Mouse (Mus musculus) natural killer cell, adult 2 months (primary cell): Measurements from ENCODE around the gene Pde4d.

Experiments
- DNase-seq, 2 experiments: peaks; one replicate each; pipeline ENCODE4 v3.0.0; 2022; ENCODE audit warnings: low spot score in 2 of 2

Gene Pde4d

DNA sequence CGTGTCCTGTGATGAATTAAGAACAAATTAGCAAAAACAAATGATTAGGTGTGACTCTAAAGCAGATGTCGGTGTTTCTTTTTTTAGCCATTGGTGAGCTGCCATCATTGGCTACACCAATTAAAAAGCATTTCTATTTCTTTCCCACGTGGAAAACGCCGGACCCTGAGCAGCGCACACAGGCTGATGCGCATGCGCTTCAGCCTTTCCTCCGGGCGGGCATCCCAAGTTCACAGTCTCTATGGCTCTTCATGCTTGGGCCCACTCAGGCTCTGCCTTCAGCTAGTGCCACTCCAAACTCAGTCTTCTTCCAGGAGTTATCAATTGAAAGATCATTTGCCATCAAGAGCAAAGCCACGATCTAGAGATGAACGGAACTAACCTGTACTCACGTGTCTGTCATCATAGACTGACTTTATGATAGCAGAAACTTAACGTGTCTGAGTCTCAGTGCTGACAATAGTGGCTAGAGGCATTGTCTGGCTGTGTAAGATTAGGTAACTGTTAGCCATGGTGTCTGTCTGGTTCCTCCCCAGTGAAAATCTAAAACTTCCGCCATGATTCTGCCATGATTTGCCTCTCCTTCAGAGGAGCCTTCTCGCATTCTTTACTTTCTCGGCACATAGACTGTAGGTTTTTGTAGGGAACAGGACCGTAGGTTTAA is 1175.8 kb downstream of the Pde4d start:
- no peak for DNase-seq

DNA sequence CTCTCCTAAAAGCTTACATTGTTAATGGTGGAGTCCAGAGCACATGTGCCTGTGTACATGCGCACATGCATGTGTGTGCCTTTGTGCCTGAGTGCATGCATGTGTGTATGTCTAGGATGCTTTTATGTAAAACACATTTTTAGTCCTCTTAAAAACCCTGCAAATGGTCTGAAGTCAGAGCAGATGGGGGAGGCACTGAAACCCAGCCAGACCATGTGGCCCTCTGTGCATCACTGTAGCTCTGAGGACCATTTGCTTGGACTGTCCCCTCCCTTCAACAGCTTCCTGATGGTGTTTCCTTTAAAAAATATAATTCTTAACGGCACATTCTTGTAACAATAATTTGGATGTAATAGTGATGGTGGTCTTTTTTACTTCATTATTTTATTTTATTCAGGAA is 1177.5 kb downstream of the Pde4d start:
- no peak for DNase-seq

DNA sequence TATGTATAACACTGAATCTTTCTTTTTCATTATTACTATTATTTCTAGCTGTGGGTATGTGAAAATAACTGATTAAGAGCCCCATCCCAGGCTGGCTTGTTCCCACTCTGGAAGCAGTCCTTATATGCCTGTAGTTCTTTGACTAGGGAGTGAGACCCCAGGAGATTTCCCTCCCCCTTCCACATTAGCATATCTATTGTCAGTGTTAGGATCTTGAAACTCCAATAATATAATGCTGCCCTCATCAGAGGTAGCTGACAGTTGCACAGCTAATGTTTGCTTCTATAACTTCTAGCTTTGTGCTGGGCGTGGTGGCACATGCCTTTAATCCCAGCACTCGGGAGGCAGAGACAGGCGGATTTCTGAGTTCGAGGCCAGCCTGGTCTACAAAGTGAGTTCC is 1178.9 kb downstream of the Pde4d start:
- no peak for DNase-seq

DNA sequence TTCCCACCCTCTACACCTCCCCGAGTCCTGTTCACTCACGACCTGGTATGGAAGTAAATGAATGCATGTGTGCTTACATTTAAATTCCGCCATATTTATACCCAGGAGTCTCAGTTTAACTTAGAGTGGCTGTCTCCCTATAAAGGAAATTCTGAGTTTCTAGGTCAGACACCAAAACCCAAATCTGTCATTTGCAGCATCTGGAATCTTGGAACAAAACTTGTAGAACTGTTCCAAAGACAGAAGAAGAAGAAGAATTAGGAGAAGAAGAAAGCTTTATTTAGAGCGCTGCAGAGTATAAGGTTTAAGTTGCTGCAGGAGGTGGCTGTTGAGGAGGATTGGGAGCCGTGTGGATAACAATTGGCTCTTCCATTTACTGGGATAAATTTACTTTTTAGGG is 1179.5 kb downstream of the Pde4d start:
- no peak for DNase-seq

DNA sequence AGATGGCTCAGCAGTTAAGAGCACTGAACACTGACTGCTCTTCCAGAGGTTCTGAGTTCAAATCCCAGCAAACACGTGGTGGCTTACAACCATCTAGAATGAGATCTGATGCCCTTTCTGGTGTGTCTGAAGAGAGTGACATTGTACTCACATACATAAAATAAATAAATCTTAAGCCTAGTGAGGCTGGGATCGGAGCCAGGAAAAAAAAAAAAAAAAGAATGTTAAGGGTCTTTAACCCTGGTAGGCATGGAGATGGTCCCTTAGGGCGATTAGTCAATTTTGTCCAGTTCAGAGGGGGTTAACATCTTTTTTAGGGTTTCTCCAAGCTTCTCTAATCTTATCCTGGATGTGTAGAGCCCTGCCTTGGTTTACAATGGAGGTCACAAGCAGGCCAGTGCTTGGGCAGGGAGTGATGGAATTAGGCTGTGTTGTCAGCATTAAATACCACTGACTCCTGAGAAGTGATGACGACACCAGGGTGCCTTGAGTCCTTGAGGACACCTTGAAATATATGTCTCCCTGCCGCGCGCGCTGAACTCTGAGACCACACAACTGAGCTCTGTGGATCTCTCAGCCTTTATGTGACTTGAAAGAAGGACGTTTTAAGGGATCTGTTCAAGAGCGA is 1181.8 kb downstream of the Pde4d start:
- DNase-seq: no peak

DNA sequence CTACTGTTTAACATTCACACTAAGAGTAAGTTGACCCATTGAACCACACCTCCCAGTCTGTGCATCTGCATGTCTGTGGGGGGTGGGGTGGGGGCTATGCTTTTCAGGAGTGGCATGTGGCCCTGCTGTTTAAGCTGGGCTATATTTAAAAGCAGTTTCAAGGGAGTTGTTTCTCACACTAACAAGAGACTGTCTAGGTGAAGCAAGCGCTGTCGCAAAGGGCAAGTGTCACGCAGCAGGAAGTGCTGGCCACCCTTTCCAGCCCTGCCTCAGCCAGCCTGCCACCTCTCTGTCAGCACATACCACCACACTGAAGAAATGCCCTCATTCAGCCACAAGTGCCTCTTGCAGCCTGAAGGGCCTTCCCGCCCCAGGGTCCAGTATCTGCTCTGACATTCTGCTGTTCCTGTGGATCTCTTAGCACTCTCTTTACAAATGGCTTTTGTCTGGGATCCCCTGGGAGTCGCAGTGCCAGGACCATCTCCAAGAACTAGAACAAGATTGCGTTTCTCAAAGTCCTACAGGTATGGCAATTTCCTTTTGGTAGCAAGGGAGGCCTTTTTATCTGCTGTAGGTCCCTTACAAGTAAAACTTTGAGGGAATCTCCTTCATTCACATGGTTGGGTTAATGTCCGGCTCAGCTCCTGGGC is 1182.8 kb downstream of the Pde4d start:
- peak in 1 of 2 experiments; percentile 17 for DNase-seq

DNA sequence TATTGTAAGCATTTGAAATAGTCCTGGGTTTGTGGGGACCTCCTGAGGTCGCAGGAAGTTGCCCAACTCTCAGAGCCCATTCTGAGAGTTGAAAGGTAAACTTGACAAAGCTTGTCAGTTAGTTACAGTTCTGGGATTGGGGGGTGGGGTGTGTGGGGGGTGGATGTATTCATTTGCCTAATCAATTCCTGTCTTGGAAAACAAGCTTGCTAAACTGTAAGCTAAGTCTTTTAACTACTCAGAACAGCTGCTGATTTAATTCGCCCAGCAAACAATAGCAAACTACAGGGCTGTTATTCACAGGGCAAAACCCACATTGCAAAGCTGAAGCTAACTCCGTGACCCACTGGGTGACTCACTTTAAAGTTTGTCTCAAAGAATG is 1183.3 kb downstream of the Pde4d start:
- DNase-seq: no peak

DNA sequence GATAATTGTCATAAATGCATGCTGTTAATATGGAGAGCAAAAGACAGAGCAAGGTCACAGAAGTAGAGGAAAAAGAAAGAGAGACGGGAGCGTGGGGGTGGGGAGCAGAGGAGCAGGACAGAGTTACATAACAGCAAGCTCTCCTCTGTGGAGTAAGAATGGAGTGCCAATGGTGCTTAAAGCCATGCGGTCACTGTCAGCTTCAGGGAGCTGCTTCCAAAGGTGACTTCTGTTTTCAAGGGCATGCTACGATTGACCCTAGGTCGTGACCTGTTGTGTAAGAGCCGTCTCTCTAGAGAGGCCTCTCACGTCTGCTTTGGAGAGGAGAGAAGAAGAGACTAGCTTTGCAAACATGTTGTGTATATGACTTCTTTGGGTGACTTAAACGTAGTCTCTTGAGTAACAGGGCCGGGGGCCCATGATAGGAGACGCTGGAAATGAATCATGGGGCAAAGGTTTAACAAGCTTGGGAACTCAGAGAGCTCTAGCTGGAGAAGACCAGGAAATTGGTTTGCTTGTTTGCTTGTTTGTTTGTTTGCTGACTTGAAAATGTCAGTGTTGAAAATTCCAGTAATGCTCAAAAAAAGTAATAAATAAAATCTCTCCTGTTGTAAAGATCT is 1186.3 kb downstream of the Pde4d start:
- DNase-seq: no peak

DNA sequence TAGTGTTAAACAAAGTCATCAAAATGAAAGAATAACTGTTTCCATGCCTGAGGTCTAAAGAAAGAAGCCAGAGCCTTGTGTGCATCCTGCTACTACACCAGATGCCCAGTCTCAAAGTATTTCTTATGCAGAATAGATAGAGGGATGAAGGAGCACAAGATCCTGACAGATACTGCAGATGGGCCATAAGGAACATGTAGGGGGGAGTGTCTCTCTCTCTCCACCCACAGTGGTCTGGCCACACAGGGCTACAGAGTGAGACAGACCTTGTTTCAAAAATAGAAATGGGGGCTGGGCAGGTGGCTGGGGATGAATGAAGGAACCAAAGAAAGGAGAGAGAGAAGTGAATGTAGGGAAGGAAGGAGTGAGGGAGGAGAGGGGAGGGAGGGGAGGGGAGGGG is 1188.5 kb downstream of the Pde4d start:
- no peak for DNase-seq

DNA sequence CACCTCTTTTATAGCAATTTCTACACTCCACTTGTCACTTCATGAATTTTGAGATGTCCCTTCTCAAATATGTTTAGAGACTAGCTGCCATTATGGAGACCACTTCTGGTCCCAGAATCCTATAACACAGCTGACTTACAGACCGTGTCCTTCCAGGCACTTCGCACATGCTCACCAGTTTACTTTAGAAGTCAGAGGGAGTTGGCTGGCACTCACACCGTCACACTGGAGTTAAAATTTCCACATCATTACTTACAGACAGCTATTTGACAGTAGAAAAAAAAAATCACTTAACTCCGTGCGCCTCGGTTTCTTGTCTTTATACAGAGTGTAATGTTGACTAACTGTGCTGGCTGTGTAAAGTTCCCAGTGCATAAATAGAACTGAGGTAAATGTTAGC is 1189.5 kb downstream of the Pde4d start:
- no peak for DNase-seq

DNA sequence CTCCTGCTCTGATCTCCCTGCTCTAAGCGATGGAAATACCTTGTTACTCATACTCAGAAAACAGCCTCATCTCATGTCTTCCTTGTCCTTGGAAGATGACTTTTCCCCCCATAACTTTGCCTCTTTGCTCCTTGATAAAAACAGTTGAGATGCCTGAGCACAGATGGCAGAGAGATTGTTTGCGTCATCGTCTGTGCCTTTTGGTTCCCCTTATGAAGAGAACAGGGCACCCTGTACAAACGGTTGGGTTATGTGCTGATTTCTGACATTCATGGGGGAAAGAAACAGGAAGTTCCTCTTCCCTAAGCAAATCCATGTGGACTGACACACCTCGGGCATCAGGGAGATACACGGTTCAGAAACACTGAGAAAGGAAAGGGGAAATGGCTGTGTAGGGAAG is 1191.8 kb downstream of the Pde4d start:
- no peak for DNase-seq

DNA sequence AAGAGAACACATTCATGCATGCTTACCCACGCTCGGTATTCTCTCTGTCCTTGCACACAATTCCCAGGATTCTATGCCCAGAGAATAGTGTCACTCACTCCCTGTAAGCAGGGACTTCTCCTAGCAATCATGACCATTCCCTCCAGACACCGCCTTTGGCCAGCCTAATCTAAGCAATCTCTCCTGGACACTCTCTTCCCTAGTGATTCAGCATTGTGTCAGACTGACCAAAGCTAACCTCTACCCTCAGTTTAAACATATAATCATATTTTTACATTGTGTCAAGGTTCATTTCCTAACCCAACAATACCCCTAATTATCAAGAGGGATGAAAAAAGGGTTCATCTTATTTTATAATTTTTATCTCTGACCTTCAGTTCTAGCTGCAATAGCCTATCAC is 1193.7 kb downstream of the Pde4d start:
- DNase-seq: no peak

DNA sequence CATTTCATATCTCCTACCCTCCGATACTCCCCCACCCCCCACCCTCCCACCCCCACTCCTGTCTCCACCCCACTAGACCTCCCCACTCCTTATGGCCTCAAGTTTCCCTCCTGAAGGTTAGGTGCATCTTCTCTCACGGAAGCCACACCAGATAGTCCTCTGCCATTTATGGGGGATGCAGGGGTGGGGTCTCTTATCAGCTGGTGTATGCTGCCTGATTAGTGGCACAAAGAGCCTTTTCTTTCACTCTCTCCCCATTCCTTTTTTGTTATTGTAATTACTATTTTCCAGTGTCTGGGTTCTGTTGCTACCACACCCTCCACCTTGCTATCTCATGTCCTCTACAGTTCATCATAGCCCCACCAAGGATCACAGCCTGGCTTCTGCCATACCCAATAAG is 1194.3 kb downstream of the Pde4d start:
- DNase-seq: no peak

DNA sequence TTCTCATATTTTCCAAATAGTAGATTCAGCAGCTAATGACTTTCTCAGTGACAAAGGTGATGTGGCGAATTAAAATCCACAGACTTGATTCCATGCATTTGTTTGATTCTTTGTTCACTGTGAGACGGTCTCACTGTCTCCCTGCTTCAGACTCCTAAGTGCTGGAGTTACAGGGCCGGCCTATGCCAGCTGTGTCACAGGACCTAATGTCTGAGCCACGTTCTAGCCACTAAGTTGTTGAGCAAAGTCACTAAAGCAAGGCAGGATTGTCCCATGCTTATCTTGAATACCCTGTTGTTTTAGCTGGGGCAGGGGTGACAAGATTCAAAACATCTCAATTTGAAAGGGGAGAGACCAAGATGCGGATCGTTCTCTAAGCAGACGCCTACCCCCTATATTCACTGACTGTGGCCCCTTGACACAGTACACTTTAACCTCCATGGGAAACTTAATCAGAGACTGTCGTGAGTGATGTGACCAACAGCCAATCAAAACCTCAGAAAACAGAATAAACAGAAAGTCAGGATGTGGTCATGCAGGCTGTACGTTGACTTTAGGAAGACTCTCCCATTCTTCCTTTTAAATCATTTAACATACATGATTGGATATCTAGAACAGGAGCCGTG is 1195.6 kb downstream of the Pde4d start:
- DNase-seq: no peak

DNA sequence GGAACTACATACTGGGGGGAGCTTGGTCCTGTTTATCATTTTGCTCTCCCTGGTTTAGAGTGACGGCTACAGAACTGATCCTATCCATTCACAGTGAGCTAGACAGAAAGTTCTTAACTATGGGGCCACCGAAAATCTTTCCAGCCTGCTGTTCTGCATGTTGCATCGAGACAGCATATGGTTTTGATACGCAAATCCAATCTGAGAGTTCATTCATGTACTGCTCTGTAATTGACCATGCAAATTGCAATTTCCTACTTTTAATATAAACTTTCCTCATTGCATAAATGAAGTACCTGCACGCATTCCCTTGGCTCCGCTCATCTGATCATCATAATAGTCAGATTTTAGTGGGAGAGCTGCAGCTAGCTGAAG is 1196.1 kb downstream of the Pde4d start:
- DNase-seq: no peak

DNA sequence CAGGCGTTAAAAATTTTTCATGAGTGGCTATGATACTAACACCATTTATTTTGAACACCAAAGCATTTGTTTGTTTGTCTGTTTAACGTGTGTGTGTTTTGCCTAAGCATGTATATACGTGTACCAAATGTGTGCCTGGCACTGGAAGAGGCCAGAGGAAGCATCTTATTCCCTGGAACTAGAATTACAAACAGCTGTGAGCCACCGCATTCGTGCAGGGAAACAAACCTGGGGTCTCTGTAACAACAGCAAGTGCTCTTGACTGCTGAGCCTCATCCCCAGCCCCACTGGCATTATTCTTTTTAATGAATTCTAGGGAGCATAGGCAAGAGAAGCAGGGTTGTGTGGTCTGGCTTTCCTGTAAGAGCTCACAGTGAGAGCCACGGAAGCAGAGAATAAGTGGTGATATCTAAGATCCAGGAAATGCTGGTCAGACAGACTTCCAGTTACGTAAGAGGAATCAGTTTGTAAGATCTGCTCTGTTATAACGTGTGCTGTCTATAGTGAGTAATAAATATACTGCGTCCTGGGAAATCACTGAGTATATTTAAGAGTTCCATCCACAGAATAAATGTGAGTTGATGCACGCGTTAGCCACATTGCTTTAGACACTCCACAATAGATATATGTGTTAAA is 1197.0 kb downstream of the Pde4d start:
- no peak for DNase-seq

DNA sequence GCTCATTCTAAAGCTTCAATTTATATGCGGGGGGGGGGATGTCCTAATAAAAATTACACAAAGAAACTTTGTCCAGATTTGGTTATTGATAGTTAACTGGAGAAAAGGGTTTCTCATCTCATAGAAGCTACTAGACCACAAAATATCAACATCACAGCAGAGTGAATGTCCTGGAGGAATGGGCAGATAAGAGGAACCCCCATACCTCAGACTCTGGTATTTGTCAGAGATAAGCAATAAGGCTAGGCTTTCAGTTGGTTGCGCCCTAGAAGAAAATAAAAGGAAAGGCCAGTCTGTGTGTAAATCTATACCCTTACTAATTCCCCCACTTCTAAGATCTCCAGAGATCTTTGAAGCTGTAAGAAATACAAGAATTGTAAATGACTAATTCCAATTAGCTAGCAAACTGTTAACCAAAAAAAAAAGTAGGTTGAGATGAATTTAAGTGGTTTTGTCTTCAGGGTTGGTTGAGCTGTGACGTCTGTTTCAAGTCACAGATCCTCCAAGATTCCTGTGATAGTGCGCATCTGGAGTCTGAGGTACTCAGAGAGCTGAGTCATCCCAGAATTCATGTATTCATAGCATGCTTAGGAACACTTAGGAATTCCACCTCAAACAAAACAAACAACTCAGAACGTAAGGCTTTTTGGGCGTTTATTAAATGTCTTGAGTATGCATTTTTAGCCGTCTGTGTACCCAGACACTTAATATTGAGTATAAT is 1197.9 kb downstream of the Pde4d start:
- no peak for DNase-seq

DNA sequence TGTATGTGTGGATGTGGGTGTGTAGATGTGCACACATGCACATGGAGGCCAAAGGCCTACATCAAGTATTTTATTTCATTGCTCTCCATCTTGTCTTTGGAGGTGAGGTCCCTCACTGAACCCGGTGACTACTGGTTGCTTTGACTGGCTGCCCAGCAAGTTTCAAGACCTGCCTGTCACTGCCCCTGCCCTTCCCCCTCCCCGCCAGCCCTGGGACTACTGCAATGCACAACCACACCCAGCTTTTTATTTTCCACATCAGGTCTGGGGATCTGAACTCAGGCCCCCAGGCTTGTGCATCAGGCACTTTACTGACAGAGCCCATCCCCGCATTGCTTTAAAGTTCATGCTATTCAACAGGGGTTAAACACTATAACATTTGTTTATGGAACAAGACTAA is 1198.6 kb downstream of the Pde4d start:
- no peak for DNase-seq

DNA sequence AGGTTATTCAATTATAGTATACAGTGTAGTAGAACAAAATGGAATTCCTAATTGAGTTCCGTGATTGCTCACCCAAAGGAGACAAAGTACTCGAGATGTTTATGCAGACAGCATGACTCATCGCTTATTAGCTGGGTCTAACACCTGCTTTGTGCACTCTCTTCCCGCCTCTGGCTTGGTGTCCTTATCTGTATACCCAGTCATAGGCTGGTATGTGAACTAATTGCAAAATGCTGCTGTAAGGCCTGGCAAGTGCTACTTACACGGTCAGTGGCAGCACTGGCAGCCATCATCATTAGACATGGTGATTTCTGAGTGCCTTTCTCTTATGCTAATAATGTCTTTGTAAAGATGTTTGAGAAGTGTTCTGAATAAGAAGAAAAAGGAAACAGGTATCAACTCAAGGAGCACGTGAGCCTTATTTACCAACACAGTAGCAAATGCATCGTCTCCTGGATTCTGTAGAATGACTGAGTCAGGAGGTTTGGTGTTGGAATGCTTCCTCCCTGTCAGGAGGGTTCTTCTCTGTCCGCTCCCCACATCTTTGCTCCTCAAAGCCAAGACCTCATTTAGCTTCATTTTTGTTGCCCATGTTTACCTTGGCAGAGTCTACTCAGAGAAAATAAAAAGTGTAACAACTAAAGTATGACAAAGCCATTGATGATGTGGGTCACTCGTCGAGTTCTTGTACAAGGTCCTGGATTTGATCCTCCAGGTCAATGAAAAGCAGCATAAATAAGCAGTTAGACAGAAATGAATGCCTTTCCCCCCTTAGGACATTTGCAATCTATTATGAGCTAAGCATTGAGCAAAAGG is 1202.2 kb downstream of the Pde4d start:
- DNase-seq: no peak

DNA sequence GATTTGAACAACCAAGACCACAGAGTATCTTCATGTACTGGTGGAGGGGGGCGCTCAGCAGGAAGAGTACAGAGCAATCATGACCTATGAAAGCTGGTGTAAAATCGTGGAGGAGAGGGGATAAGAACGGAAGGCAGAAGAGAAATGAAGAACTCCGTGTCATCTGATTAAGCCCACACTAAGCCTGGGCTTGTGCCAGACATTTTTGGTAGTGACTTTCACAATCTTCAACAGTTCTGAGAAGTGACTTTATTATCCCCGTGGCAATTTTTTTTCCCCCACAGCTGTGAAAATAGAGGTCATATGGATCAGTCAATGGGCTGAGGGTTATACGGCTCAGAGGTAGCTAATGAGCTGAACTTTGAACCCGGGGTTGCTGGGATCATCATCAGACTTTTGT is 1202.9 kb downstream of the Pde4d start:
- no peak for DNase-seq

DNA sequence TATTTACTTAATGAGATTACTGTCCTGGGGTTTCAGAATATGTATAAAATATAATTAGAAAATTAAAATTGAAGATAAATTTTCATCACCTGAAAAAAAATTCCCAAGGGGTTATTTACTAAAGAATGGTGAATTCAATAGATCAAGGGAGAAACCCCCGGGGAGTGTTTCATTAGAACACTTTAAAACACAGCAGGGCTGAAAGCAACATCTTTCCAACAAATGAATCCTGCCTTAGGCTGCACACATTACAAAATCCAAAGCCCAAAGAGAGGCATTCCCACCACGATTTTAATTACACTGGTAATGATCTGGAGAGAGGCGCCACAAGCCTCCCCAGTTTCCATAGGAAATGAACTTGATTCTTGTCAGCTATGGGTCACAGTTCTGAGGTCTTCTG is 1205.6 kb downstream of the Pde4d start:
- no peak for DNase-seq
